Mouse (Mus musculus) embryonic stem cell, embryonic (primary cell): ENCODE measurements at regions not wholly inside any gene's neighbourhood (a gene's known extent, or its start where the extent isn't known, plus 50 kb on each side); places are given as distances from the start of the nearest gene placed in this dataset.

ENCODE experiments used
- CTCF ChIA-PET, 4 experiments: fragments of 300-600 bp in 2 of 4; fragments of 350-600 bp in 2 of 4; sonication (Branson Sonifier 250); formaldehyde crosslinking; loops; one replicate each; lab custom pipeline; 2022; ENCODE audit warnings: inconsistent platforms in 2 of 4; lab: Charles Lee
- POLR2A ChIA-PET, 4 experiments: fragments of 300-600 bp in 2 of 4; fragments of 350-600 bp in 2 of 4; sonication (Branson Sonifier 250); formaldehyde crosslinking; loops; one replicate each; lab custom pipeline; 2022; ENCODE audit warnings: antibody characterized with exemption in 4 of 4, inconsistent platforms in 1 of 4; lab: Charles Lee

DNA sequence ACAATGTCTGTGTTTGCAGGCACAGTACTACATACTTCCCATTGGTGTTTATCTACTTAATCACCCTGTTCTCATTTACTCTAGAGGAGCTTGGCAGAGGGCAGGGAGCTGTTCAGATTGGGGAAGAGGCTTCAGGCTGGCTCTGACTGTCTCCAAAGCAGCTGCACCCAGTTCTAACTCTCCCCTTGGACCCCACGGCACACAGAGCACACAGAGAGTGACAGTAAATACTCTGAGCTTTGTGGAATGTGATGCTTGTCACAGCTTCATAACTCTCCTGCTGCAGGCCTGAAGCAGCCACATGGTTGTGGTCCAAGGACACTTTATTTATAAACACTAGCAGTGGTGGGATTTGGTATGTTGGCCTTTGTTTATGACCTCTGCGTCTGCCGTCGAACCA lies 85.4 kb upstream of the Stx16 start:
- ChIA-PET CTCF (interaction anchor here in 1 of 4 experiments (0.6 kb wide), 1 partner anchor 160 kb away, joined by 8 read pairs; no protein-coding TSS in a partner anchor), POLR2A (interaction anchor here in 2 of 4 experiments (0.6 to 1.2 kb wide), 3 partner anchors 11 to 270 kb away, joined by 3 to 4 read pairs (median 4); no protein-coding TSS in a partner anchor)

DNA sequence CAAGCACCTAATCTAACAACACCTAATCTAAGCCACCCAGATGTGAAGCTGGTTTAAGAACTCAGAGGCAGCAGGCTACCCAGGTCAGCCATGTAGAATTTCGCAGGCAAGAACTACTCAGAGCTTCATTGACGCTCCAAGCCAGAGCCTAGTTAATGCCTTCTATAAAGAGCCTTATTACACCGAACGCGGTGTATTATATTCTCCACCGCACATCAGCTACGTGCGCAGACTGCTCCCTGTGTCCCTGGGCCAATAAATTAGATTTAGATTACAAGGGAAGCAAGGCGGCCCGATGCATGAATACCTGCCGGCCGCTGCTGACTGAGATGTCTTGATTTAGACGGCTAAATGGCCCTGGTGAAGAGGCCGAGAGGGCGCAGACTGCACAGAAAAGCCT lies 84.7 kb upstream of the Stx16 start:
- ChIA-PET CTCF (interaction anchor here in 2 of 4 experiments (0.5 to 0.6 kb wide), 2 partner anchors 405 to 721 kb away, joined by 3 to 6 read pairs; no protein-coding TSS in a partner anchor), POLR2A (interaction anchor here in 1 of 4 experiments (0.6 to 1.2 kb wide), 3 partner anchors 12 to 86 kb away, joined by 3 to 4 read pairs (median 3); no protein-coding TSS in a partner anchor)

DNA sequence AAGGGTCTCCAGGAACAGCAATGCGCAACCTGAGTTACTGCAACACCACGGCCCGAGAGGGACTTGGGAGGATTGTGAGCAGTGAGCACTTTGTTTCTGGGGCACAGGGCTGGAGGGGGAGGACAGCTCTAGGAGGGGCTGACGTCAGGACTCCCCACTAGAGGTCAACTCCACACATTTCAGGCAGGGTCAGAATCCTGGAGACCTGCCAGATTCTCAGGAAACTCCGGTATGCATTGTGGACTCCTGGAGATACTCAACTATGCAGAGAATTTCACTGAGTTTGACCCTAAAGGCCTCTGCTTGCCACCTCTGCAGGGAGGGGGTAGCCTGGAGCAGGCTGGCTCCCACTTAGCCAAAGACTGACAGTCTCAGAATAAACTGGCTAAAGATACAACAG lies 84.1 kb upstream of the Stx16 start:
- CTCF ChIA-PET = interaction anchor here in 1 of 4 experiments (0.5 kb wide), 1 partner anchor 720 kb away, joined by 6 read pairs; no protein-coding TSS in a partner anchor

DNA sequence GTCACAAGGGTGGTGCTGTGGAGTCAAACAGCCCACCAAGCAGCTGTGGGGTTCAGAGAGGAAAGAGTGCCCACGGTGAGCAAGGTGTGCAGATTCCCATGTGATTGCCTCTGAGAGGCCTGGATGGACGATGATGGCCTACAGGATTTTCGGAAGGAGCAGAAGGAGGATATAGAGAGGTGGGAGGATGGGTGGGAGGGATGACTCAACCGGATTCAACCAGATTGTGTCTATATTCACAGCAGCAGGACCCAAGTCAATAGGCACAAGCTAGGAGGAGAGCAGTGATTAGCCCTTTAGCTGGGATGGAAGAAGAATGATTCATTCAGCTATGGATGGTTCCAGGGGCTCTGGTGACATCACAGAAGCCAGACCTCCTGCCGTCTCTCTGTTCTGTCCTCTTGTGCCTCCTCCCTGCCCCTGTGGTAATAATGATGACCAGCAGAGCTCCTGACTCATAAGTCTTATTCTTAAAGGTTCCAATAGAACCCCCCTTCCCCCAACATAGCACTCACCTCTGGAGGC lies 82.6 kb upstream of the Stx16 start:
- ChIA-PET CTCF (no interaction called here), POLR2A (no interaction called here)

More for the DNA sequence above, 84.1 kb upstream of the Stx16 start:
- POLR2A ChIA-PET = interaction anchor here in 1 of 4 experiments (1.0 kb wide), 1 partner anchor 85 kb away, joined by 3 read pairs; no protein-coding TSS in a partner anchor

DNA sequence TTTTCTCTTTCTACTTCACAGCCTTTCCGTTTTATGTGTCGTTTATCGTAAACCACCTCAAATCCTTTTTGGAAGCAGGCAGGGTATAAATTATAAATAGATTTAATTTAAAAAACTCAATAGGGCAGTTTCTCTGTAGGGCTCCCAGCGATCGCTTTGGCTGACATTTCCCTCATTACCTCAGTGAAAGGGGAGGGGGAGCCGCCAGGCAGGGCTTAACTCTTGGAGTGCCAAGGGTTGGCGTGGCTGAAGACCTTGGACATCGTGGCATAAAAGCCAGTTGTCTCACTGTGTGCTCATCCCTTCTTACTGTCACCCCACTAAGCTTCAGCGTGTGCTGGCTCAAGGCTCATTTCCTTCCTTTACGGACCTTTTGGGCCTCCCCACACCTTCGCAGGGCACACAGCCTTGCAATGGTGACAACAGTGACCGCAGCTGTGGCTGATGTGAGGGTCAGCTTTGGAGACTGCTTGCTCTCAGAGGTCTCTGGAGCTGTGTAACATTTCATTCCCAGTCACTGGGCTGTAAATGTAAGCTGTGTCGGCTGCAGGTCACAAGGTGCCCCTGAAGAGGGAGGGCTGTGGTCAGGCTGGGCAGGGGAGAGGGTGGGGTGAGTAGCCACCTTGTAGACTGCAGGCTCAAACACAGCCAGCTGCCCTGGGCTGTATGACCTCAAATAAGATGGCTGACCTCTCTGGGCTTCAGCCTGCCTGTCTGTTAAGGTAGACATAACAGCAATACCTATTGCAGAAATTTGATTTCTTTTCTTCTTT lies 81.6 kb upstream of the Stx16 start:
- CTCF ChIA-PET = no interaction called here
- POLR2A ChIA-PET = no interaction called here

DNA sequence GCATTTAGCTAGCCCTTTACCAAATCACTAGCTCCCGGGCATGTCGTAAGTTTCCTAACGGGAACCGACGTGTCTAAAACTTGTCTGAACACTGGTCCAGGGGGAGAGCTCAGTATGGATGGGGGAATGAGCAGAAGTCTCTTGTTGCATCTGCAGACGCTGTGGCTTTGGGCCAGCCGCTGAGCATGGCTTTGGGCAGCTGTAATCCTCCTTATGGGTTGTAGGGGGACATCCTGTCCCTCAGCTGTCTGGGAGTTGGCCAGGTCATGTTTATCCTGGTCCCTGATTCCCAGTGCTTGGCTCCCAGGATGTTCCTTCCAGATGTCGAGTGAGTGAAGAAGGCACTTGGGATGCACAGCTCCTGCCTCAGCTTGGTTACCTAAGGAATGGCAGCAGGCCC lies 71.4 kb upstream of the Stx16 start:
- CTCF ChIA-PET = interaction anchor here in 2 of 4 experiments (0.6 to 1.5 kb wide), 2 partner anchors 280 to 409 kb away, joined by 3 to 12 read pairs; partner anchors contain the start of gene Gnas (in 1 of the 2)
- POLR2A ChIA-PET = no interaction called here

DNA sequence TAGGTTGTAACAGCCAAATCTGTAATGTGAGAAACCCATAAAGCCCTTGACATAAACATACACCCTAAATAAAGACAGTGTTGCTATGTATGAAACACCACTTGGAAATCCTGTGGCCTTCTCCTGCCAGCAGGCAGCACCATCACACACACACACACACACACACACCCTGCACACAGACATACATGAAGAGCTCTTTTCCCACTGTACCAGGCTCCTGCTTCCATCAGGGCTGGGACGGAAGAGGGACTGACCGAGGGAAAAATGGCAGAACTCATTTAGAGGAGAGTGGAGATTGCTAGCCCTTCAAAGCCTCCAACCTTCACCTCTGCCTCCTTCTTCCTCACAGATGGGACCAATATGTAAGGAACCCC lies 68.1 kb upstream of the Stx16 start:
- ChIA-PET POLR2A (interaction anchor here in 1 of 4 experiments (0.6 kb wide), 1 partner anchor 19 kb away, joined by 3 read pairs; no protein-coding TSS in a partner anchor), CTCF (interaction anchor here in 1 of 4 experiments (0.6 kb wide), 1 partner anchor 90 kb away, joined by 3 read pairs; no protein-coding TSS in a partner anchor)

DNA sequence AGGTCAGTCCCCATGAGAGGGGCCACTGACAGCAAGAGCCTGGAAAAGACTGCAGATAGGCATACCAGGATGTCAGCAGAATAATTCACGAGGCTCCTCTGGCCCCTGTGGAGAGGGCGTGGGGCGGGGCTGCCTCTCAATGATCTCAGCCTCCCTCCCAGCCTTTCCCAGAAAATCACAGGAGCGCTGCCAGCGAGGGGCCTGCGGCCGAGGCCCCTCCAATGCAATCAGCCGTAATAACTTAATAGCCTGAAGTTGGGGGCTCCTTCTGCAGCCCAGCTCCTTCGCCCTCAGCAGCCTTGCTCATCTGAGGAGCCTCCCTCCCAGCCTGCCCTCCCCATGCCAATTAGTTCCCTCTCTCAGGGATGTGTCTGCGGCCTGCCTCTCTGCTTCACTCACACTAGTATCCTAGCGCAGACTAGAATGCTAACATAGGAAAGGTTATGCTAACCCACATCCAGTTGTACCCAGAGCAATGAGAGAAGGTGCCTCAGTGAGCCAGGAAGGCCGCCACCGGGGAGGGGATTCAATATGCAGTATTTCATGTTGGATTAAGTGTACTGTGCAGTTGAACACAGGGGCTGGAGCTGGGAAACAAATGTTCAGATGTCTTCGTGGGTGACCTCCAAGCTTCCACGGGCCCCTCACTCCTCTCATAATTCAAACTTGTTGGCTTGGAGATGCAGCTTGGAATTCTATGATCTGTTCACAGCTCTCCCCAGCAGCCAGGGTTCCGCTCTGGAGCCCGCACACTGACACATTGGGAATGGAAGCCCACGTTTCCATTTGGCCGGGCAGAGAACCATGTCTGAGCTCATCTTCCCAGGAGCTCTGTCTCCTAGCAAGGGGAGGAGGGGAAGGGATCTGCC lies 67.5 kb upstream of the Stx16 start:
- POLR2A ChIA-PET = interaction anchor here in 2 of 4 experiments (0.6 to 0.8 kb wide), 4 partner anchors 17 to 318 kb away, joined by 3 to 4 read pairs (median 3); no protein-coding TSS in a partner anchor
- CTCF ChIA-PET = interaction anchor here in 2 of 4 experiments (0.6 kb wide), 2 partner anchors 89 to 213 kb away, joined by 3 to 5 read pairs; no protein-coding TSS in a partner anchor

DNA sequence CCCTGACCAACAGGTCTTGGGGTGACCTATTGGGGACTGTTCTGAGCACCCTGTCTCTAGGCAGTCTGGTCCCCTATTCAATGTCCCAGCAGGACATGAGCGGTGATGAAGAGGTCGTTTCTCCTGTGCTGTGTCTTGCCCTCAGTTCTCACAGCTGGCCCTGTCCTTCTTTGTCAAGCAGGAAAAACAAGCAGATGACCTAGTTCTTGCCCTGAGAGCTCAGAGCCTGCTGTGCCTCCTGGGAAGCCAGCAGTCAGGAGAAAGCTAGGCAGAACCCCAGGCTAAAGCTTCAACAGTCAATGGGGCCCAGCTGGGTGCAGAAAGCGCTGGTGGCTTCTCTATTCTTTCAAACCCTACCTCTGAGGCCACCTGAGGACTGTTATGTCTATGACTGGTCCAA lies 66.1 kb upstream of the Stx16 start:
- CTCF ChIA-PET = no interaction called here
- POLR2A ChIA-PET = no interaction called here

DNA sequence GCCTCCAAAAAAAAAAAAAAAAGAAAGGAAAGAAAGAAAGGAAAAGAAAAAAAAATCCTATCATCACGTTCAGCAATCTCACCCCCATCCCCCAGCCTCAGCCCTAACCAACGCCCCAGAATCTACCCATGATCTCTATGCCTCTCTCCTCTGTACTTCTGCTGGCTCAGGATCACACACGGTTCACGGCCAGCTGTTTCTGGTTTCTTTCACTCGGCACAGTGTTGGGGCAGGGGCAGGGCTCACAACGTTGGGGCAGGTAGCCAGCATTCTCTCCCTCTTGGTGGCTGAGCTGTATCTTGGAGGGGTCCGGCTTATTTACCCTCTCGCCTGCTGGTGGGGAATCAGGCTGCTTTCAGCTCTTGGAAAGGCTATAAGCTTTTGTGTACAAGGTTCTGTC lies 64.7 kb upstream of the Stx16 start:
- ChIA-PET POLR2A (interaction anchor here in 1 of 4 experiments (0.6 to 1.0 kb wide), 3 partner anchors 12 to 322 kb away, joined by 3 to 4 read pairs (median 3); no protein-coding TSS in a partner anchor), CTCF (interaction anchor here in 1 of 4 experiments (0.6 kb wide), 1 partner anchor 532 kb away, joined by 3 read pairs; no protein-coding TSS in a partner anchor)

DNA sequence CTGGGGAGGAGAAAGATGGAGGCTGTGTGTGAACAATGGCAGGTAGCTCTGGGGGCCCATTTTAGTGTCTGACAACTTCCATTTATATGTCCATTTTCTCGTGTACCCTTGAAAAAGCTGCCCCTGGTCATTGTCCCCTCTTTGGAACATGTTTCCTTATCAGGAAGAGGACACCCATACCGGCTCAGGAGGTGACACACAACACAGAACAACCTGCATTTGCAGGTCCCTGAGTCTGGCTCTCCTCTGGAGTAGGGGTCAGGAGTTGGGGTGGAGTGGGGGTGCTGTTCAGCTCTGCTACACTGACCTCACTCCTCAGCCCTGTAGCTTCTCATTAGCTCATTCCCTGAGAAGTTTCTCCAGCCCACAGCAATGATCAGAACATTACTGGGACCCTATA lies 61.7 kb upstream of the Stx16 start:
- CTCF ChIA-PET = no interaction called here
- POLR2A ChIA-PET = interaction anchor here in 1 of 4 experiments (0.6 kb wide), 1 partner anchor 19 kb away, joined by 6 read pairs; no protein-coding TSS in a partner anchor

DNA sequence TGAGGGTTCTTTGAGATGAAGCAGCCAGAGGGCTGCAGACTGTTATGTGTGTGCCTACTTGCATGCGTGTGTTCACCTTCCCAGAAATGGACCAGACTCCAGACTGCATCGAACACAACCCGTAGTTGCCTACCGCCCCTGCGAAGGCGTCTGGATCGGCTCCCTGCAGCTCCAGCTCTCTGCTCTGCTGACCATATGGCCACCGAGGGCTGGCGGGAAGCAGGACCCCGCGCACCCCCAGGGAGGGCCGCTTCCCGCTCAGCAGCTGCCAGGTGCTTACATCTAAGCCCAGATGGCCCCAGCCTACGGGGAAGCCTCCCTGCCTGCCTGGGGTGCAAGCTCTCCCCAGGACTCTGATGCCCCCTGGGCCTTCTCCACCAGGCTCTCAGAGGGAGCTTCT lies 60.8 kb upstream of the Stx16 start:
- ChIA-PET POLR2A (interaction anchor here in 1 of 4 experiments (0.6 kb wide), 1 partner anchor 276 kb away, joined by 3 read pairs; no protein-coding TSS in a partner anchor), CTCF (interaction anchor here in 1 of 4 experiments (0.6 kb wide), 1 partner anchor 420 kb away, joined by 3 read pairs; no protein-coding TSS in a partner anchor)

DNA sequence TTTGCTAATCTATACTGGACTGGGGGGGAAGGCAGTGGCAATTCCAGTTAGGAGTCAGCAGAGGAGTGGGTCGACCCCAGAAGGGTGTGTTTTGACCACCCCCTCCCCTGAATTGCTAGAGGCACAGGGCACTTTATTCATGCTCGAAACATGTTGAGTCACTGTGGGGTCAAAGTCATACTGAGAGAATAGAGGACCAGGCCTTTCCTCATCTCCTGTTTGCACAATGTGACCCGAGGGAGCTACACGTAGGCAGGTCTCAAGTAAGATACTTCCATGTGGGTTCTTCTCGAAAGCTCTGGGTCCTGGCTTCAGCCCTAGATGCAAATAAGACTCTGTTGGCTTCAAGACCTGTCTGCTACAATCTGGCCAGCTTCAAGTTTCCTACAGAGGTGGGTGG lies 60.0 kb upstream of the Stx16 start:
- CTCF ChIA-PET = no interaction called here
- POLR2A ChIA-PET = interaction anchor here in 3 of 4 experiments (0.6 to 1.1 kb wide), 3 partner anchors 14 to 88 kb away, joined by 3 to 5 read pairs (median 5); no protein-coding TSS in a partner anchor

DNA sequence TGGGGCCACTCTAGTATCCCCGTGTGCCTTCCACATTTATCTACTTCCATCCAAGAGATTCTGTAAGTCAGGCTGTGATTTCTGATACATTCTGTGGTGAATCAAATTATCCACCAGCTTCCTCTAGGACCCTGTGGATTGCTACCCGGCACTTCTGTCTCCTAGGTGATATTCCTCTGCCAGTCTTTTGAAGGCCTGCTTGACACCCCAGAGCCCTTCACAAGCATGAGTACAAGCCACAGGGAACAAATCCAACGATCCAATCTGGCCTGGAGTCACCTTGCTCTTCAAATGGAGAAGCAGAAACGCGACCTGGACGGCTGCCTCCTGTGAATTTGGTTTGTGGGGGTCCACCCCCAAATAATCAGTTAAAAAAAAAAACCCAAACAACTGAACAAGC lies 59.1 kb upstream of the Stx16 start:
- POLR2A ChIA-PET = interaction anchor here in 1 of 4 experiments (0.7 kb wide), 1 partner anchor 786 kb away, joined by 3 read pairs; no protein-coding TSS in a partner anchor
- CTCF ChIA-PET = no interaction called here

DNA sequence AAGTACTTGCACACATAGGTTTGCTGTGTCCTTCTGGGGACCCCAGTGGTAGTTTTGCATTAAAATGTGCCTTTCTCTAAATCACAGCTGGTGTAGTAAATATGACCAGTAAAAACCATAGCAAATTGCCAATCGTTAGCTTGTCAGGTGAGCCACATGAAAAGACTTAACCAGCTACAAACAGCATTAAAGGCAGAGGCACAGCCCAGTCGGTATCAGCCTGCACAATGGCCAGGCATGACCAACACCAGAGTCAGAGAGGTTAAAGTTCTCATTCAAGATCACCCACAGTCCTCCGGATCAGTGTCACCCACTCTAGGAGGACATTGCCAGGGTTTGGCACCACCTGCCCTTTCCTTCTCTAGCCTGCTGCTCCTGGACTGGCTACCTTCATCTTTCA lies 58.5 kb upstream of the Stx16 start:
- ChIA-PET POLR2A (interaction anchor here in 1 of 4 experiments (0.7 kb wide), 2 partner anchors 13 to 787 kb away, joined by 3 to 4 read pairs; no protein-coding TSS in a partner anchor), CTCF (no interaction called here)

DNA sequence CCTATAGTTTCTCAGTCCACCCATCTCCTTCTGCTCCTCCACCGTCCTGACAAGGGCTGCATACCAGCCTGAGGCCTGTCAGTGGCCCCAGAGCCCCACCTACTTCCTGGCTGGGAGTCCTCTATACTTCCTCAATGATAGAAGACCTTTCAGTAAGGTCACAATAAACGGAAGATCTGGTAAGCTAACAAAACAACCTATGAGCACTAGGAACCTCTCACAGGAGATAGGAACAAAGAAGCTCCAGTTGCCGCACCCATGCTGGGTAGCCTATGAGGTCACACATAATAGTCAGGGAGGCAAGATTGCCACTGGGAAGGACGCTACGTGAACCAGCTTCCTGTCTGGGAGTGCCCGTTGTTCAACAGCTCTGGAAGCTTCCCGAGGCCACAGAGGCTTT lies 58.1 kb upstream of the Stx16 start:
- ChIA-PET POLR2A (interaction anchor here in 1 of 4 experiments (0.7 kb wide), 1 partner anchor 12 kb away, joined by 4 read pairs; no protein-coding TSS in a partner anchor), CTCF (interaction anchor here in 1 of 4 experiments (0.6 kb wide), 1 partner anchor 94 kb away, joined by 3 read pairs; no protein-coding TSS in a partner anchor)

DNA sequence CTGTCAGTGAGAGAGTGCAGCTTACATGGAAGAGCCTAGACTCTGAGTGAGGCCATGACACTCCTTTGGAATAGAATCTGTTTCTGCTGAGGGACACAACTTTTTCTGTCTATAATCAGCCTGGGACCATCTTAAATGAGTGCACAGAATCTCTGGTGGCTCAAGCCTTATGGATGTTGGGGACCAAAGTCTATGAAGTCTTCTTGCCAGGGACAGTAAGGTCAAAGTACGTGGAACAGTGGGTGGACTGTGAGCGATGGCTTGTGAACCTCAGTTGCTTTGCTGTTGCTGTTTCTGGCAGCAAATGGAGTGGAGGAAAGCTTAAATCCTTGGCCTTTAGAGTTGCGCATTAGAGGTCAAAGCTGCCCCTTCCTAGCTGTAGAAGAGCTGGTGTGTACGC lies 57.1 kb upstream of the Stx16 start:
- CTCF ChIA-PET = no interaction called here
- POLR2A ChIA-PET = no interaction called here

DNA sequence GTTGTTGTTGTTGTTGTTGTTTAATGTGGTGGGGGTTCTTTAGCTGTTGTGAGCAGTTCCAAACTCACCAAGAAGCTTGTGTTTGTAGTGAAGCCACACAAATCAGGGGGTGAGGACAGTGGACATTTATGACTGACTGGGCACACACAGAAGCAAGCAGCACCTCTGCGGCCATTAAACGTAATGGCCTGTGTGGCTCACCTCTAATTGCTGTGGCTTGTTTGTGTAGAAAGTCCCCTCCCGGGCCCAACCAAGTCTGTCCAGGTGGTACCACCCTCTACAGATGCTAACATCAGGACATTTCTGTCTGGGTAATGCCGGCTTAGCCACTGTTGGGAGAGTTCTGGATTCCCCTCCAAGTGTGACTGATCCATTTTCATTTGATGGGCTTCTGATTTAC lies 56.1 kb upstream of the Stx16 start:
- ChIA-PET POLR2A (no interaction called here), CTCF (no interaction called here)
